Mouse (Mus musculus): ENCODE results near the gene Map3k13. TPM values are rescaled to one million over a fixed set of nuclear protein-coding genes. Genes with fewer than 3 reads are reported as not detected.
"Not testable (repeated sequence)": the region's sequence is repeated elsewhere in the genome, so short reads cannot be mapped to it uniquely, and the experiment has no call there.

Map3k13 gene
- polyA plus RNA-seq, 1 experiment from 2014 or later: 0.65 TPM

- no peaks in the 10 kb centered on the region for H3K27me3 ChIP-seq
- no peak overlapping the region for H3K4me3 ChIP-seq (replicated peaks)
- H3K36me3 ChIP-seq: no peaks in the 10 kb centered on the region
- no peak overlapping the region for H3K9ac ChIP-seq
- 11% methylated on average over 4 of the region's 4 CpGs for WGBS
- H3K27ac ChIP-seq (replicated peaks): no peak overlapping the region
- H3K4me2 ChIP-seq (replicated peaks): no peak overlapping the region
- ATAC-seq (ENCODE audit: insufficient number of reproducible peaks, low FRiP score, low TSS enrichment, low read depth): peak; percentile 67; the same call in 1 of the 2 replicates
- no peaks in the 10 kb centered on the region for H3K4me1 ChIP-seq
- H3K9me3 ChIP-seq (replicated peaks): no peaks in the 10 kb centered on the region
Measured at GRCm38 (mm10) chr16:21869879-21870278, 75.7 kb downstream of the Map3k13 start.

DNA sequence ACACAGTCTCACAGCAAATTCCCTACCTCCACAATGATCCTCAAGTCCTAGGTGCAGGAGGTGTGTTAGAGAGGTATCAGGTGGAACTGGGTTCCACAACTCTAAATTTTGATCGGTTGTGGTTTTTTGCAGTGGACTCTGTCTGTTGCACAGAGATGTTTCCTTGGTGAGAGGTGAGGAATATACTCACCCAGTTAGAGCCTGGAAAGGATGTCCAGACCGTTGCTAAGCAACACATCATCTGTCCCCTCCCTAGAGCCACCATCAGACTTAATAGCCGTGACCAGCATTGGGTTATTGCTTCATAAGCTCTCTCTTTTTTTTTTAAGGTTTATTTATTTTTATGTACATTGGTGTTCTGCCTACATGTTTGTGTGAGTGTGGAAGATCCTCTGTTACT is 83.6 kb downstream of the Map3k13 start:
- Histone ChIP-seq H3K4me3 (replicated peaks) (no peak overlapping the region), H3K4me1 (no peaks in the 10 kb centered on the region), H3K9ac (no peak overlapping the region), H3K27ac (replicated peaks) (no peak overlapping the region), H3K9me3 (replicated peaks) (no peaks in the 10 kb centered on the region), H3K36me3 (no peaks in the 10 kb centered on the region), H3K4me2 (replicated peaks) (no peak overlapping the region), H3K27me3 (no peaks in the 10 kb centered on the region)
- ATAC-seq (ENCODE audit: insufficient number of reproducible peaks, low FRiP score, low TSS enrichment, low read depth): no peak
- WGBS: 90% methylated on average over 3 of the region's 3 CpGs

GRCm38 (mm10) chr16:21878834-21879233 is 84.7 kb downstream of the Map3k13 start:
- H3K27ac ChIP-seq (replicated peaks): no peak overlapping the region
- no peak overlapping the region for H3K9ac ChIP-seq
- no peaks in the 10 kb centered on the region for H3K36me3 ChIP-seq
- no peak overlapping the region for H3K4me2 ChIP-seq (replicated peaks)
- H3K4me1 ChIP-seq: no peaks in the 10 kb centered on the region
- H3K4me3 ChIP-seq (replicated peaks): no peak overlapping the region
- H3K27me3 ChIP-seq: no peaks in the 10 kb centered on the region
- ATAC-seq (ENCODE audit: insufficient number of reproducible peaks, low FRiP score, low TSS enrichment, low read depth): no peak
- no peaks in the 10 kb centered on the region for H3K9me3 ChIP-seq (replicated peaks)
- WGBS: 84% methylated on average over 3 of the region's 3 CpGs

DNA sequence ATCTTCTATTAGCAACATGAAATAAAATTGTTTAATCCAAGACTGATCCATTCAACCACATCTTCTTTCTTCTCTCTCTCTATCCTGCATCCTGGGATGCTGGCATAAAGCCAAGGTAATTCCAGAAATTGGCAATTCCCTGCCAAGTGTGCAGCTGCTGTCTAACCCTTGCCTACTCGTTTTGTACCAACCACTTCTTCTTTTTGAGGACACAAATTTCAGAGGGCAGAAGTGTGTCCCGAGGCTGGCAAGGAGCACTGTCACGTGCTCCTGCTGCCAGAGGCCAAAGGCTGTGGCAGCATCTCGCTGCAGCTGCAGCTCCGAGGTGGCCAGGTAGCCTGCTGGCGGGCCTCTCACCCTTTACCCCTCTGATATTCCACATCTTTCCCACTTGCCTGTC is 87.0 kb downstream of the Map3k13 start:
- H3K27ac ChIP-seq (replicated peaks): no peak overlapping the region
- no peaks in the 10 kb centered on the region for H3K36me3 ChIP-seq
- H3K27me3 ChIP-seq: no peaks in the 10 kb centered on the region
- no peak overlapping the region for H3K4me2 ChIP-seq (replicated peaks)
- H3K9me3 ChIP-seq (replicated peaks): no peaks in the 10 kb centered on the region
- no peak overlapping the region for H3K9ac ChIP-seq
- no peak for ATAC-seq (ENCODE audit: insufficient number of reproducible peaks, low FRiP score, low TSS enrichment, low read depth)
- 41% methylated on average over 6 of the region's 6 CpGs for WGBS
- no peaks in the 10 kb centered on the region for H3K4me1 ChIP-seq
- no peak overlapping the region for H3K4me3 ChIP-seq (replicated peaks)

DNA sequence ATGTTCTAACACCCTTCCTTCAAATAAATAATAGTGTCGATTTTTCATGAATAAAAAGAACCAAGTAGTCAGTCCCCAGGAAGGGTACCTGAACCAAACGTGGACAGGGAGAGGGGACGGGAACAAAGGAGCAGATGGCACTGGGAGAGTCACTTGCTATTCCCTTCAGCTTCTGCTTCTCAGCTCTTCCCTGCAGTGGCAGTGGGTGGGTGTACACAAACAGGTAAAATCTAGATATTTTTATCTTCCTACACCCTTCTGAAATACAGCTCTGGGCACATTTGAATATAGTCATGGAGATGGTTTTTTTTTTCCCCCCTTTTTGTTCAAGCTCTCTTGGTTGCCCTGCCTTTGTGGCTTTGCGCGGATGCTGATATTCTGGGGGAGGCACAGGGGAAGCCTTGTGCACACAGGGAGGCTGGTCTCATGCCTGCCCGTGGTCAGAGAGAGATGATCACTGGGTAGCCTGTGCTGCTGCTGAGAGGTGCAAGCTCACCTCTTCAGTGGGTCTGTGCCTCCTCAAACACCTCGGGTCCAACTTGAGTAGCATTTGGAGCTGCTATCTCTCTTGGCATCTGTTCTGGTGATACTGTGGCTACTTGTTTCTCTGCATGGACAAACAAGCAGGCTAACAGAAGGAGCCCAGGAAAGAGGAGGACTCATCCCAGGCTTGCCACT is 87.6 kb downstream of the Map3k13 start:
- H3K4me3 ChIP-seq (replicated peaks): no peak overlapping the region
- no peaks in the 10 kb centered on the region for H3K36me3 ChIP-seq
- no peaks in the 10 kb centered on the region for H3K27me3 ChIP-seq
- no peak for ATAC-seq (ENCODE audit: insufficient number of reproducible peaks, low FRiP score, low TSS enrichment, low read depth)
- H3K27ac ChIP-seq (replicated peaks): no peak overlapping the region
- H3K4me2 ChIP-seq (replicated peaks): no peak overlapping the region
- H3K9me3 ChIP-seq (replicated peaks): no peaks in the 10 kb centered on the region
- H3K4me1 ChIP-seq: no peaks in the 10 kb centered on the region
- WGBS: 73% methylated on average over 7 of the region's 7 CpGs
- H3K9ac ChIP-seq: no peak overlapping the region

GRCm38 (mm10) chr16:21887601-21888000 is 93.5 kb downstream of the Map3k13 start:
- no peak overlapping the region for H3K4me2 ChIP-seq (replicated peaks)
- no peaks in the 10 kb centered on the region for H3K27me3 ChIP-seq
- no peak overlapping the region for H3K9ac ChIP-seq
- no peaks in the 10 kb centered on the region for H3K4me1 ChIP-seq
- ATAC-seq (ENCODE audit: insufficient number of reproducible peaks, low FRiP score, low TSS enrichment, low read depth): no peak
- 88% methylated on average over 2 of the region's 2 CpGs for WGBS
- H3K4me3 ChIP-seq (replicated peaks): no peak overlapping the region
- H3K9me3 ChIP-seq (replicated peaks): no peaks in the 10 kb centered on the region
- no peaks in the 10 kb centered on the region for H3K36me3 ChIP-seq
- H3K27ac ChIP-seq (replicated peaks): no peak overlapping the region

DNA sequence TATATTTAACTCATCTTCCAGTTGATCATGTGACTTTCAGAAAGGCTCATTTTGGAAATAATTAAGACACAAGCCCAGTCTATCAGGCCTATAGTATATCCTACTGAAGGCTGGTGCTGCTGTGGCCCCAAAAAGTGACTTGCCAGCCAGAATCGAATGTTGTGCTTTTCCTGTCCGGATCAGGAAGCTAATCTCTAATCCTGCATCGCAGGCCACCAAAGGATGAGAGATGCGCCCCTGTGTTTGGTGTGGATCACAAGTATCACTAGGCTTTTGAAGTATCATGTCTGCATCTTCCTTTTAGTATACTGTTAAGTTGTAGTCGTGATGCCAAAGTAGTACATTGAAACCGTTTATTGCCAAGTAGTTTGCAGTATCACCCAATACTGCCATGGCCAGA is 99.7 kb downstream of the Map3k13 start:
- WGBS: 85% methylated on average over 6 of the region's 6 CpGs
- no peak for ATAC-seq (ENCODE audit: insufficient number of reproducible peaks, low FRiP score, low TSS enrichment, low read depth)

DNA sequence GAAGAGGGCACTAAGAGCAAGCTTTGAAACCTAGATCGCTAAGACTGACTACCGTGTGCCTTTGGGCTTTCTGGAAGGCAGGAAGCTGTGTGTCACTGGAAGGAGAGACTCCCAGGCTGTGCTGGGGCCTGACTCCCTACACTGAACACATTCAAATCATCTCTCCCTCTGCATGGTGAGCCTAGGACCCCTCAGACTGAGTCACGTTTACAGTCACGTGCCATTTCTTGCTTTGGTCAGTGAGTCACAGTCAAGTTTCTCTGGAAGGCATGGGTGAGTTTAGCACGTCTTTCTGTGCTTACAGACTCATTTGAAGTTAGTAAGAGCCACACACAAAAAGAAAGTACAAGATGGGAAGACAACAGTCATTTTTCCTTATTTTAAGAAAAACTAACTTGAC is 107.1 kb downstream of the Map3k13 start:
- H3K4me3 ChIP-seq (replicated peaks): no peak overlapping the region
- no peaks in the 10 kb centered on the region for H3K9me3 ChIP-seq (replicated peaks)
- no peaks in the 10 kb centered on the region for H3K4me1 ChIP-seq
- no peaks in the 10 kb centered on the region for H3K27me3 ChIP-seq
- 65% methylated on average over 5 of the region's 5 CpGs for WGBS
- H3K27ac ChIP-seq (replicated peaks): no peak overlapping the region
- H3K4me2 ChIP-seq (replicated peaks): no peak overlapping the region
- ATAC-seq (ENCODE audit: insufficient number of reproducible peaks, low FRiP score, low TSS enrichment, low read depth): no peak
- H3K36me3 ChIP-seq: no peaks in the 10 kb centered on the region
- no peak overlapping the region for H3K9ac ChIP-seq

More for the DNA sequence above, 99.7 kb downstream of the Map3k13 start:
- Histone ChIP-seq H3K9me3 (replicated peaks) (no peaks in the 10 kb centered on the region), H3K9ac (no peak overlapping the region), H3K36me3 (no peaks in the 10 kb centered on the region), H3K4me2 (replicated peaks) (no peak overlapping the region), H3K4me3 (replicated peaks) (no peak overlapping the region), H3K27ac (replicated peaks) (no peak overlapping the region), H3K27me3 (no peaks in the 10 kb centered on the region), H3K4me1 (no peaks in the 10 kb centered on the region)

GRCm38 (mm10) chr16:21904636-21905035 is 110.5 kb downstream of the Map3k13 start:
- no peak overlapping the region for H3K27ac ChIP-seq (replicated peaks)
- no peak overlapping the region for H3K9ac ChIP-seq
- no peak overlapping the region for H3K4me2 ChIP-seq (replicated peaks)
- H3K9me3 ChIP-seq (replicated peaks): no peaks in the 10 kb centered on the region
- no peaks in the 10 kb centered on the region for H3K36me3 ChIP-seq
- H3K27me3 ChIP-seq: no peaks in the 10 kb centered on the region
- H3K4me1 ChIP-seq: no peaks in the 10 kb centered on the region
- no peak for ATAC-seq (ENCODE audit: insufficient number of reproducible peaks, low FRiP score, low TSS enrichment, low read depth)
- no peak overlapping the region for H3K4me3 ChIP-seq (replicated peaks)
- 87% methylated on average over 10 of the region's 10 CpGs for WGBS

DNA sequence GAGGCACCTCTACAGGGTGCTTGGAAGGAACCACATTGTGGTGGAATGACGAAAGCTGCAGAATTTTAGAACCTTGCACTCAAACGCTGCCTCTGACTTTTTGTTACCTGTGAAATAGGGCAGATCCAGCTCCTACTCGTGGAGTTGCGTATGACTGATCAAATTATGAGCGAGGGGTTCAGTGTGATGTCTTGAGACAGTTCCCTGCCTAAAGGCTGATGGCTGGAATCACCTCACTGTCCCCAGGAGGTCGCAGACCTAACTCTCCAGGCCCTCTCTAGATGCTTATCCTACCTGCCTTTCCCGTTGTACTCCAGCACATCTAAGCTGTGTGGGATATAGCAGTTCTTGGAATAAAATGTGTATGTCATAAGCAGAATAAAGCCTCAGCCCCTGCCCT is 111.8 kb downstream of the Map3k13 start:
- Histone ChIP-seq H3K4me2 (replicated peaks) (no peak overlapping the region), H3K9ac (no peak overlapping the region), H3K36me3 (no peaks in the 10 kb centered on the region), H3K27ac (replicated peaks) (no peak overlapping the region), H3K27me3 (no peaks in the 10 kb centered on the region), H3K4me1 (no peaks in the 10 kb centered on the region), H3K9me3 (replicated peaks) (no peaks in the 10 kb centered on the region), H3K4me3 (replicated peaks) (no peak overlapping the region)
- ATAC-seq (ENCODE audit: insufficient number of reproducible peaks, low FRiP score, low TSS enrichment, low read depth): no peak
- WGBS: 84% methylated on average over 7 of the region's 7 CpGs

DNA sequence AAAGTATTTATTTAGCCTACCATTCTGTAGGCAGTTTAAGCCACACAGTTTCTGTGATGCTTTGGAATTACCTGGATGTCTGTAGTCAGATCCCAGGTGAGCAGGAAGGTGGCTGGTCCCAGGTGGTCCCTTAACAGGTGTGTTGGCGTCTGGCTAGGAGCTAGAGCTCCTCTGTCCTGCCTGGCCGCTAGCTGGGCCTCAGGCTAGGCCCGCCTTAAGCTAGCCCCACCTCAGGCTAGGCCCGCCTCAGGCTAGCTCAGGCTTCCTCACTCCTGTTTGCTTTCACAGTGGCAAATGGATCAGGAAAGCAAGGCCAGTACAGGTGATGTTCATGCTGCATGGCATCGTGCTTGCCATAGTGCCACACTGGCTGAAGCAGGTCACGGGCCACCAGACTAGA is 112.8 kb downstream of the Map3k13 start:
- H3K27ac ChIP-seq (replicated peaks): no peak overlapping the region

DNA sequence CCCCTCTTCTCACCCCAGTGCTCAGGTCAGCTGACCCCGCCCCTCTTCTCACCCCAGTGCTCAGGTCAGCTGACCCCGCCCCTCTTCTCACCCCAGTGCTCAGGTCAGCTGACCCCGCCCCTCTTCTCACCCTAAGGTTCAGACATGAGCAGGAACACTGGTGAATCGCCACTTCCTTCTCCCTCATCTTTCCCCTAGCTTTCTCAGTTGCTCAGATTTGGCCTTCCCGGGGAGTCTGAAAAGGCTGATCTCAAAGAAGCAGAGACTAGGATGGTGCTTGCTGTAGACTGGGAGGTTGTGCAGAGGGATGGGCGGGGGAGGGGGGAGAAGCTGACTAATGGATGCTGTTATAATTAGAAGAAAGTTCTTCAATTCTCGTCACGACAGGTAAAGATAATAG is 114.8 kb downstream of the Map3k13 start:
- H3K36me3 ChIP-seq; H3K4me3 ChIP-seq (replicated peaks); ATAC-seq (ENCODE audit: insufficient number of reproducible peaks, low FRiP score, low TSS enrichment, low read depth); H3K9ac ChIP-seq; H3K9me3 ChIP-seq (replicated peaks); H3K4me1 ChIP-seq; H3K27ac ChIP-seq (replicated peaks); H3K27me3 ChIP-seq; H3K4me2 ChIP-seq (replicated peaks): not testable (repeated sequence)
- 39% methylated on average over 7 of the region's 8 CpGs for WGBS

More for the DNA sequence above, 112.8 kb downstream of the Map3k13 start:
- H3K4me2 ChIP-seq (replicated peaks): no peak overlapping the region
- no peak for ATAC-seq (ENCODE audit: insufficient number of reproducible peaks, low FRiP score, low TSS enrichment, low read depth)
- 91% methylated on average over 6 of the region's 6 CpGs for WGBS
- H3K36me3 ChIP-seq: no peaks in the 10 kb centered on the region
- H3K4me3 ChIP-seq (replicated peaks): no peak overlapping the region
- H3K4me1 ChIP-seq: no peaks in the 10 kb centered on the region
- no peaks in the 10 kb centered on the region for H3K9me3 ChIP-seq (replicated peaks)
- H3K27me3 ChIP-seq: no peaks in the 10 kb centered on the region
- H3K9ac ChIP-seq: no peak overlapping the region
